Mouse (Mus musculus): ENCODE results near the gene Arhgap11a. TPM values are rescaled to one million over a fixed set of nuclear protein-coding genes. Genes with fewer than 3 reads are reported as not detected.

Gene Arhgap11a
- polyA plus RNA-seq, 1 experiment from 2014 or later: 3.4 TPM

Other genes with a start within 250 kb of the Arhgap11a start
- 2.7 and 3.0 TPM in 2 replicates for gene Grem1, start 90.0 kb downstream of the Arhgap11a start, polyA plus RNA-seq (2015; fragmentation: Nextera tagmentation; extraction: Ambion mirVana)
- gene Scg5, start 19.5 kb downstream of the Arhgap11a start, polyA plus RNA-seq (2015; fragmentation: Nextera tagmentation; extraction: Ambion mirVana): 219 and 269 TPM in 2 replicates
- 12.6 and 14.9 TPM in 2 replicates for gene Gjd2, start 165.0 kb upstream of the Arhgap11a start, polyA plus RNA-seq (2015; fragmentation: Nextera tagmentation; extraction: Ambion mirVana)
- 64.3 and 90.0 TPM in 2 replicates for gene Actc1, start 204.9 kb upstream of the Arhgap11a start, polyA plus RNA-seq (2015; fragmentation: Nextera tagmentation; extraction: Ambion mirVana)

Measured in neural tube, embryonic 15.5 days (tissue).